Mouse (Mus musculus): Measurements from ENCODE around the gene Tns2. TPM values are rescaled to one million over a fixed set of nuclear protein-coding genes. Genes with fewer than 3 reads are reported as not detected.
"Not testable (repeated sequence)": the region's sequence is repeated elsewhere in the genome, so short reads cannot be mapped to it uniquely, and the experiment has no call there.

Tns2 gene
- polyA plus RNA-seq, 1 experiment from 2014 or later, result 13.3 TPM

DNA sequence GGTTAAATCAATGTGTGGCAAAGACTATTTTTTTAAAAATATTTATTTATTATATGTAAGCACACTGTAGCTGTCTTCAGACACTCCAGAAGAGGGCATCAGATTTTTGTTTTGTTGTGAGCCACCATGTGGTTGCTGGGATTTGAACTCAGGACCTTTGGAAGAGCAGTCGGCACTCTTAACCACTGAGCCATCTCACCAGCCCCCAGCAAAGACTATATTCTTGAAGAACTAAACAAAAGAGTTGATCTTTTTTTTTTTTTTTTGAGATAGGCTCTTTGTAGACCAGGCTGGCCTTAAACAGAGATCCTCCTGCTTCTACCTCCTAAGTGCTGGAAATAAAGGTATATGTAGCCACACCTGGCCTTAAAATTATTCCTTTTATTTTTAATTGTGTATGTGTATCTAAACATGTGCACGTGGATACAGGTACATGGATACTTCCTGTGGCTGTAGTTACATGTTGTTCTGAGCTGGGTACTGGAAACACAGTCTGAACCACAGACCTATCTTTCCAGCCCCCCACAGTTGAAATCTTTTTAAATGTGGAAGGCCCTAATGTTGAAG lies 23.0 kb upstream of the Tns2 start:
- no peaks in the 10 kb centered on the region for H3K9me3 ChIP-seq
- no peak overlapping the region for H3K4me2 ChIP-seq (replicated peaks)
- peaks cover 6% of the 10 kb centered on the region; the same call in 1 of the 2 replicates for H3K36me3 ChIP-seq
- H3K4me1 ChIP-seq, result peaks cover 21% of the 10 kb centered on the region
- ATAC-seq (ENCODE audit: low FRiP score, low read depth), result no peak
- H3K27ac ChIP-seq (replicated peaks), result no peak overlapping the region
- no peak overlapping the region for H3K4me3 ChIP-seq
- WGBS, result 99% methylated on average over 2 of the region's 2 CpGs
- no peaks in the 10 kb centered on the region for H3K27me3 ChIP-seq
- H3K9ac ChIP-seq (replicated peaks), result no peak overlapping the region

DNA sequence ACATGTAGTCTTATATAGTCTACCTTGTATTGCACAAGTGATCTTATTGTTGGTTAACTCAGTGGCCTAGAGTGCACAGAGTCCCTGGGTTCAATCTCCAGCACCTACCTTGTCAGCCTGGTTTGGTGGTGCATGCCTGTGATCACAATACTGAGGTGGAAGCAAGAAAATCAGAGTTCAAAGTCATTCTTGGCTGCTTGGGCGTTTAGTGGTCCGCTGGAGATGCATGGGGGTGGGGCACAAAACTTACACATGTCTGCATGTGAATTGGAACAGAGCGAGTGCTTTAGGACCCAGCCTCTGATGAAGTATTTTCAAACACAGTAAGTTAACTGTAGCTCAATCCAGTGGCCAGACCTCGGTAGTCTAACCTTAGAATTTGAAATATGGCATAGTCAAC lies 21.0 kb upstream of the Tns2 start:
- 85% methylated on average over 4 of the region's 4 CpGs for WGBS
- no peaks in the 10 kb centered on the region for H3K27me3 ChIP-seq
- H3K27ac ChIP-seq (replicated peaks), result no peak overlapping the region
- H3K9ac ChIP-seq (replicated peaks), result no peak overlapping the region
- H3K36me3 ChIP-seq, result peaks cover 23% of the 10 kb centered on the region
- no peaks in the 10 kb centered on the region for H3K9me3 ChIP-seq
- no peak overlapping the region for H3K4me3 ChIP-seq
- H3K4me1 ChIP-seq, result peaks cover 18% of the 10 kb centered on the region
- no peak for ATAC-seq (ENCODE audit: low FRiP score, low read depth)
- no peak overlapping the region for H3K4me2 ChIP-seq (replicated peaks)

DNA sequence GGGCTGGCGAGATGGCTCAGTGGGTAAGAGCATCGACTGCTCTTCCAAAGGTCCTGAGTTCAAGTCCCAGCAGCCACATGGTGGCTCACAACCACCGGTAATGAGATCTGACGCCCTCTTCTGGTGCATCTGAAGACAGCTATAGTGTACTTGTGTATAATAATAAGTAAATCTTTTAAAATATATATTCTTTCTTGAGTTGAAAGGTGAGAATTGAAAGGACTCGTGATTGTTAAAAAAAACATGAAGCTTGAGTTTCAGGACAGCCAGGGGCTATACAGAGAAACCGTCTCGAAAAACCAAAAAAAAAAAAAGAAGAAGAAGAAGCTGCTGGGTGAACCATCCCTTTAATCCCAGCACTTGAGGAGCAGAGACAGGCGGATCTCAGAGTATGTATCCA lies 20.3 kb upstream of the Tns2 start:
- not testable (repeated sequence) for H3K4me2 ChIP-seq (replicated peaks); H3K27me3 ChIP-seq; H3K9me3 ChIP-seq; H3K9ac ChIP-seq (replicated peaks); H3K27ac ChIP-seq (replicated peaks); H3K4me3 ChIP-seq; ATAC-seq (ENCODE audit: low FRiP score, low read depth)
- Histone ChIP-seq H3K36me3 (peaks cover 30% of the 10 kb centered on the region), H3K4me1 (peaks cover 13% of the 10 kb centered on the region)
- WGBS, result 86% methylated on average over 8 of the region's 8 CpGs

DNA sequence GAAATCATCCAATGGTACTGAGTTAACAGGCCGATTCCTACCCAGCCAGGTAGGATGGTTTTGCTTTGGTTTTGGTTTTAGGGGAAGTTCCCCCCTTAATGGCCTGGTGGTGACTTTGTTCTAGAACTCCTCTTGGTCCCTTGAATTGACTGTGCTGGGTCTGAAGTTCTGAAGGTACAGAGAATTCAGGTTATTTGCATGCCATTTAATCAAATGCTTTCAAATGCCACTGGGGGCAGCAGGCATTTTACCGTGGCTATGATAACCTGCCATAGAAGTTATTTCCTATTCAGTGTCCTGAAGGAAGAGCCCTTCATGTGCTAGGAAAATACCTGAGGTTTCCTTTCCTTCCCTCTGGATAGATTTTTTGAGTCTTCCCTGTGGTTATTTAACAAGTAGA lies 19.8 kb upstream of the Tns2 start:
- Histone ChIP-seq H3K9me3 (no peaks in the 10 kb centered on the region), H3K27me3 (no peaks in the 10 kb centered on the region), H3K27ac (replicated peaks) (no peak overlapping the region), H3K4me1 (peaks cover 8% of the 10 kb centered on the region), H3K4me2 (replicated peaks) (no peak overlapping the region), H3K36me3 (peaks cover 34% of the 10 kb centered on the region), H3K9ac (replicated peaks) (no peak overlapping the region), H3K4me3 (no peak overlapping the region)
- ATAC-seq (ENCODE audit: low FRiP score, low read depth), result no peak
- WGBS, result 76% methylated on average over 2 of the region's 2 CpGs

DNA sequence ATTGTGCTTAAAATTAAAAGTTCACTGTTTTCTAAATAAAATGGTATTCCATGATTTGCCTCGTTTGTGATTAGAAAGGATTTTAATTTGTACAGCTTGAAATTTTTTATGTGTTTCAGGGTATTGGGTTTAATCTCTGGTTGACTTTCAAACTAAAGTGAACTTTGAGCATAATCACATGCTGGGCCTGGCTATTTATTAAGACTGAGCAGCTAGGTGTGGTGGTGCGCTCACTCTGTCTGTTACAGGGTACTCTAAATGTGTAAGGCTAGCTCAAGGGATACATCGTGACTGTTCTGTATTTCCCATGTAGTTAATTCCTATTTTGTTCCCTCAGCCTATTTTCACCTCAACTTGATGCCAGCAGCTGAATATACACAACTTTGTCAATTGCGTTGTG lies 18.1 kb upstream of the Tns2 start:
- Histone ChIP-seq H3K9me3 (no peaks in the 10 kb centered on the region), H3K9ac (replicated peaks) (no peak overlapping the region), H3K4me2 (replicated peaks) (no peak overlapping the region), H3K4me1 (no peaks in the 10 kb centered on the region), H3K27ac (replicated peaks) (no peak overlapping the region), H3K4me3 (no peak overlapping the region), H3K27me3 (no peaks in the 10 kb centered on the region), H3K36me3 (peaks cover 50% of the 10 kb centered on the region)
- WGBS, result 92% methylated on average over 4 of the region's 4 CpGs
- no peak for ATAC-seq (ENCODE audit: low FRiP score, low read depth)

DNA sequence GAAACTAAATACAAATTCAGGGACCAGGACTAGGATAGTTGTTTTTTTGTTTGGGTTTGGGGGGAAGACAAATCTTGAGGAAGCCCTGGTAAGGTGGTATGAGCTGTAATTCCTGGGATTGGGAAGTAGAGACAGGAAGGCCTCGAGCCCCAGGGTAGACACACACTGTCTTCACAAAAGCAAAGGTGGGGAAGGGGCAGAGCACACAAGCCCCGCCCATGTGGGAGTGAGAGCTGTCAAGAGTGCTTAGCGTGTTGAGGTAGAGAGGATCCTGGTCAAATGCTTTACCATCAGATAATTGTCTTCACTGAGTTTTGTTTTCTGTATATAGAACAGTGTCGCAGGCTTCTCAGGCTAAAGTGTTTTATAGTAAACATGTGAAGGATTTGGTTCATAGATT lies 17.2 kb upstream of the Tns2 start:
- WGBS, result 87% methylated on average over 4 of the region's 4 CpGs
- Histone ChIP-seq H3K27me3 (no peaks in the 10 kb centered on the region), H3K4me2 (replicated peaks) (no peak overlapping the region), H3K9me3 (no peaks in the 10 kb centered on the region), H3K27ac (replicated peaks) (no peak overlapping the region), H3K4me1 (no peaks in the 10 kb centered on the region), H3K4me3 (no peak overlapping the region), H3K36me3 (peaks cover 59% of the 10 kb centered on the region), H3K9ac (replicated peaks) (no peak overlapping the region)
- ATAC-seq (ENCODE audit: low FRiP score, low read depth), result no peak

DNA sequence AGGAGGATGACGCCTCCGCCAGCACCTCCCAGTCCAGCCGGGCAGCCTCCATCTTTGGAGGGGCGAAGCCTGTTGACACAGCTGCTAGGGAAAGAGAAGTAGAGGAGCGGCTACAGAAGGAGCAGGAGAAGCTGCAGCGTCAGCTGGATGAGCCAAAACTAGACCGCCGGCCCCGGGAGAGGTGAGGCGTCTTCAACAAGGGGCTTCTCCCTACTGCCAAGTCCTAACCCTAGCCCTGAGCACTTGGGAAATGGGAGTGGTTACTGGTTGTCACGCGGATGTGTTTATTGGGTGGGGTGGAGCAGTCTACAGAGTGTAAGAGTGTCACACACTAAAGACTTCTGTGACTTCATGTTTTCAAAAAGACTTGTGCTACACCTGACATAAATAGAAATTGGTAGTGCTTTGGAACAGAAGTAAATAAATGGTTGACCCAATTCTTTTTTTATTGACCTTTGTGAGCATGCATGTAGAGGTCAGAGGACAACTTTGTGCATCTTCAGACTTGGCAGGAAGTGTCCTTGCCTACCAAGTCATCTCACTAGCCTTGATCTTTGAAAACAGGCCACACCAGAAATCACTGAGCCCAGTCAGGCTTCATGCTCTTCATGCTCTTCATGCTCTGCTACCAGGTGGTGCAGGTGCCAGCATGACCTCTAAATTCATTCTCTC lies 10.2 kb upstream of the Tns2 start:
- Histone ChIP-seq H3K36me3 (peaks cover 98% of the 10 kb centered on the region), H3K9ac (replicated peaks) (no peak overlapping the region), H3K27me3 (no peaks in the 10 kb centered on the region), H3K4me2 (replicated peaks) (no peak overlapping the region), H3K4me3 (no peak overlapping the region), H3K9me3 (no peaks in the 10 kb centered on the region), H3K4me1 (no peaks in the 10 kb centered on the region), H3K27ac (replicated peaks) (no peak overlapping the region)
- 82% methylated on average over 12 of the region's 12 CpGs for WGBS
- ATAC-seq (ENCODE audit: low FRiP score, low read depth), result no peak

DNA sequence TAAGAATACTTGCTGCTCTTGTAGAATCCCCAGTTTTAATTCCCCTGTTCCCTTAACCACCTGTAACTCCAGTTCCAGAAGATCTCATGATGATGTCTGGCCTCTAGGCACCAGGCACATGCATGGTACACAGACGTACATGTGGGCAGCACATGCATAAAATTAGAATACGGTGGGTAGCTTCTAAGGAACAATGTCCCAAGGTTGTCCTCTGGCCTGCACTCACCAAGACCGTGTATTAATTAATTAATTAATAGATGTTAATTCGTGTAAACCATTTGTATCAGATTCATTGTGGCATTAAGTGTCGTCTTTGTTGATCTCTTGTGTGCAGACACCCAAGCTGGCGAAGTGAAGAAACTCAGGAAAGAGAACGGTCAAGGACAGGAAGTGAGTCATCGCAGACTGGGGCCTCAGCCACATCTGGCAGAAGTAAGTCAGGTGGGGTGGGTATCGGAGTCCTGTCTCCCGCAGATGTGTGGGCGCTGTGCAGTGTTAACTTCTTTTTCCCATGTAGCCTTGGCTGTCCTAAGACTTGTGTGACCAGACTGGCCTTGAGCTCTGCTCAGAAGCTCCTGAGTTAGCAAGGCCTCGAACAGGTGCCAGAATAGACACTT lies 9.0 kb upstream of the Tns2 start:
- no peak overlapping the region for H3K4me2 ChIP-seq (replicated peaks)
- H3K4me1 ChIP-seq, result no peaks in the 10 kb centered on the region
- peaks cover 98% of the 10 kb centered on the region for H3K36me3 ChIP-seq
- H3K9ac ChIP-seq (replicated peaks), result no peak overlapping the region
- H3K27me3 ChIP-seq, result no peaks in the 10 kb centered on the region
- WGBS, result 88% methylated on average over 12 of the region's 12 CpGs
- ATAC-seq (ENCODE audit: low FRiP score, low read depth), result no peak
- no peak overlapping the region for H3K4me3 ChIP-seq
- H3K27ac ChIP-seq (replicated peaks), result no peak overlapping the region
- H3K9me3 ChIP-seq, result no peaks in the 10 kb centered on the region

DNA sequence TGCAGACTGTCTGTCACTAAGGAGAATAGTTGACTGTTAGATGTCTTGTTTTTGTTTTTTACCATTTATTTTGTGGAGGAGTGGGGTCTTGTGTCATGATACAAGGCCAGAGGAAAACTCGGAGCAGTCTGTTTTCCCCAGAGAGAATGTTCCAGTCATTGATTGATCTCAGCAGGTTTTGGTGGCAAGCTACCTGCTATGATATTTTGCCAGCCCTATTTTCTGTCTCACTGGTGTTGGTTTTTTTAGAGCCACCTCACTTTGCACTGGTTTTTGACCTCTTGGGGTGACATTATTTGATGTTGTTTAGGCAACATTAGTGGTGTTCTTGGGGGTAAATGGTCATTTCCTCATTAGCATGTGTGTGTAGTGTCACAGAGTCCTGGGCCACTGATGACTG lies 8.5 kb upstream of the Tns2 start:
- no peak for ATAC-seq (ENCODE audit: low FRiP score, low read depth)
- H3K27ac ChIP-seq (replicated peaks), result no peak overlapping the region
- no peaks in the 10 kb centered on the region for H3K9me3 ChIP-seq
- peaks cover 100% of the 10 kb centered on the region for H3K36me3 ChIP-seq
- H3K4me3 ChIP-seq, result no peak overlapping the region
- no peak overlapping the region for H3K9ac ChIP-seq (replicated peaks)
- H3K27me3 ChIP-seq, result no peaks in the 10 kb centered on the region
- no peak overlapping the region for H3K4me2 ChIP-seq (replicated peaks)
- whole genome bisulfite sequencing, result 86% methylated on average over 1 of the region's 1 CpGs
- no peaks in the 10 kb centered on the region for H3K4me1 ChIP-seq

DNA sequence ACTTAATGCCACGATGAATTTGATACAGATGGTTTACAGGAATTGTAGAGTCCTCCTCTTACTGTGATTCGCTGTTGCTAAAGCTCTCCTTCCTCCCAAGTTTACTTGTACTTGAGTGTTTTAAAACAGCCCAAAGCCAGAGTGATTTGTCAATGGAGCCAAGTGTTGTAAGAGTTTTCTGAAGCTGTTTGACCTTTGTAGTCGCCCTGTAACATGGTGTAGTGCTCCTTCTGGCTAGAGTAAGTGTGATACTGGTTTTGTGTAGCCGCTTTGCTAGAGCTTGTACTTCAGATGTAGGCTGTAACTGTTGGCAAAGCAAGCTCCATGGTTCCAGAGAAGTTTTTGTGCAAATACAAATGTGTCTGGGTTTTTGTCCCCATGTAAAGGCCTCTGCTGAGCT lies 8.0 kb upstream of the Tns2 start:
- H3K4me1 ChIP-seq, result no peaks in the 10 kb centered on the region
- H3K4me2 ChIP-seq (replicated peaks), result no peak overlapping the region
- no peak overlapping the region for H3K27ac ChIP-seq (replicated peaks)
- H3K27me3 ChIP-seq, result no peaks in the 10 kb centered on the region
- ATAC-seq (ENCODE audit: low FRiP score, low read depth), result no peak
- no peaks in the 10 kb centered on the region for H3K9me3 ChIP-seq
- no peak overlapping the region for H3K4me3 ChIP-seq
- 95% methylated on average over 4 of the region's 4 CpGs for WGBS
- H3K36me3 ChIP-seq, result peaks cover 98% of the 10 kb centered on the region
- H3K9ac ChIP-seq (replicated peaks), result no peak overlapping the region

DNA sequence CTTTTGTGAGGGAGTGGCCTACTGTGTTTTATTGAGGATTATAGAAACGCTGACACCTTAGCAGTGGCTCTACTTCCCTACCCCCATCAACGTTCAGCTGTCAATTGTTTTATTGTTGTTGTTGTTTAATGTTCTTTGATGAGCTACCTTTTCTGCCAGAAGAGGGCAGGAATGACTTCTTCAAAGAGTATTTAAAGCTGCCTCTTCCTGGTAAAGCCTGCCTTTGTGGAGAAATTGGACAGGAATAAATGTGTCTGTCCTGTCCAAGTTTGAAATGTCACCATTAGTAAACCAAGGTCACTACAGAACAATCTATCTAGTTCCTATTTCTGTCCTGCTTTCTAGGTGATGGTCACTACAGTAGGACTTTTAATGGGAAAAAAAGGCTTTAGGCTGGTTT lies 6.1 kb upstream of the Tns2 start:
- Histone ChIP-seq H3K4me2 (replicated peaks) (no peak overlapping the region), H3K4me3 (no peak overlapping the region), H3K4me1 (peaks cover 6% of the 10 kb centered on the region; the same call in 1 of the 2 replicates), H3K27me3 (peaks cover 17% of the 10 kb centered on the region), H3K27ac (replicated peaks) (no peak overlapping the region), H3K9ac (replicated peaks) (no peak overlapping the region), H3K36me3 (peaks cover 88% of the 10 kb centered on the region), H3K9me3 (no peaks in the 10 kb centered on the region)
- 75% methylated on average over 2 of the region's 2 CpGs for WGBS
- ATAC-seq (ENCODE audit: low FRiP score, low read depth), result no peak

DNA sequence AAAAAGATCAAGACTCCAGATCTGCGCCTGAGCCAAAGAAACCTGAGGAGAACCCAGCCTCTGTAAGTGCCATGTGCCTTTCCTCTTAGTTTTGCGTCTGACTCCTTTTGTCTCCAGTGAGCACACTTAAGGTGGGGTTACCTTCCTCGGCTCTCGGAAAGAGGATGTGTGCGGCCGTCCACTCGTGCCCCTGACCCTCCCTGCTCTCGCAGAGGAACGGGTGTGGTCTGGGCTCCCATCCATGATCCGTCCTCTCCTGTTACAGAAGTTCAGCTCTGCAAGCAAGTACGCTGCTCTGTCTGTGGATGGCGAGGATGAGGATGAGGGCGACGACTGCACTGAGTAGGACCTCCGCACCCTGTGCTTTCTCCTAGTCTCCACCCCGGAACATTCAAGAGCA lies 5.2 kb upstream of the Tns2 start:
- peaks cover 25% of the 10 kb centered on the region for H3K27me3 ChIP-seq
- peaks cover 15% of the 10 kb centered on the region for H3K4me1 ChIP-seq
- H3K36me3 ChIP-seq, result peaks cover 80% of the 10 kb centered on the region
- H3K4me2 ChIP-seq (replicated peaks), result no peak overlapping the region
- no peak overlapping the region for H3K9ac ChIP-seq (replicated peaks)
- H3K4me3 ChIP-seq, result no peak overlapping the region
- no peaks in the 10 kb centered on the region for H3K9me3 ChIP-seq
- no peak for ATAC-seq (ENCODE audit: low FRiP score, low read depth)
- 91% methylated on average over 16 of the region's 16 CpGs for WGBS
- H3K27ac ChIP-seq (replicated peaks), result no peak overlapping the region

Measured in midbrain, embryonic 12.5 days (tissue).